Mouse (Mus musculus) intestine, postnatal 0 days (tissue): Measurements from ENCODE around the gene Ctnna2. TPM values are rescaled to one million over a fixed set of nuclear protein-coding genes. Genes with fewer than 3 reads are reported as not detected.

Experiments
- ATAC-seq: fragments of 200-750 bp; cut with Nextera tagmentation; 2 replicates; pipeline ENCODE4 v1.8.0; 2017; ENCODE audit warnings: mild to moderate bottlenecking, moderate TSS enrichment, moderate library complexity
- H3K27ac ChIP-seq: fragments of 300-500 bp; sonication (generic); 2 replicates; pipeline ENCODE4 v1.5.1; 2014; ENCODE audit warnings: mild to moderate bottlenecking, low read depth, low read length, moderate library complexity
- H3K27me3 ChIP-seq: fragments of 300-500 bp; sonication (generic); replicated peaks from 2 replicates; pipeline ENCODE4 v1.6.1; 2014; ENCODE audit warnings: low read length, mixed read lengths; ENCODE audit not compliant: control insufficient read depth, insufficient read depth
- H3K36me3 ChIP-seq: fragments of 300-500 bp; sonication (generic); 2 replicates; pipeline ENCODE4 v1.6.1; 2014; ENCODE audit warnings: mild to moderate bottlenecking, moderate library complexity; ENCODE audit not compliant: control insufficient read depth, insufficient read depth
- H3K4me1 ChIP-seq: fragments of 300-500 bp; sonication (generic); replicated peaks from 2 replicates; pipeline ENCODE4 v1.6.1; 2014; ENCODE audit warnings: antibody characterized with exemption, low read length, mixed read lengths; ENCODE audit not compliant: control insufficient read depth, insufficient read depth
- H3K4me2 ChIP-seq: fragments of 300-500 bp; sonication (generic); replicated peaks from 2 replicates; pipeline ENCODE4 v1.6.1; 2014; ENCODE audit warnings: low read depth, mild to moderate bottlenecking, moderate library complexity
- H3K4me3 ChIP-seq: fragments of 300-500 bp; sonication (generic); 2 replicates; pipeline ENCODE4 v1.5.1; 2014; ENCODE audit warnings: low read depth, low read length
- H3K9ac ChIP-seq: fragments of 300-500 bp; sonication (generic); 2 replicates; pipeline ENCODE4 v1.6.1; 2014; ENCODE audit warnings: mild to moderate bottlenecking, low read depth, low read length
- H3K9me3 ChIP-seq: fragments of 300-500 bp; sonication (generic); 2 replicates; pipeline ENCODE4 v1.6.1; 2016; ENCODE audit warnings: mixed run types; ENCODE audit not compliant: control insufficient read depth
- CTCF ChIP-seq: sonication (generic); IDR thresholded peaks from 2 replicates; pipeline ENCODE4 v1.5.1; 2016; ENCODE audit warnings: low read depth, mild to moderate bottlenecking, control low read depth, antibody characterized with exemption, moderate library complexity
- WGBS: fragments of 180-500 bp; shearing (Covaris S2); extraction: QIAGEN DNeasy Blood & Tissue Kit; methylation state at CpG from one replicate; pipeline ENCODE4 v1.1.7; 2014; 5-methylcytosine and 5-hydroxymethylcytosine counted together
- polyA plus RNA-seq: library from polyadenylated mRNA; unstranded; fragments of >200 nt; fragmentation: Nextera tagmentation; extraction: Ambion mirVana; gene quantifications from 2 replicates; pipeline ENCODE4 v1.2.1, GENCODE M21; 2015

Gene Ctnna2
- polyA plus RNA-seq, 1 experiment from 2014 or later: 2.3 TPM

DNA sequence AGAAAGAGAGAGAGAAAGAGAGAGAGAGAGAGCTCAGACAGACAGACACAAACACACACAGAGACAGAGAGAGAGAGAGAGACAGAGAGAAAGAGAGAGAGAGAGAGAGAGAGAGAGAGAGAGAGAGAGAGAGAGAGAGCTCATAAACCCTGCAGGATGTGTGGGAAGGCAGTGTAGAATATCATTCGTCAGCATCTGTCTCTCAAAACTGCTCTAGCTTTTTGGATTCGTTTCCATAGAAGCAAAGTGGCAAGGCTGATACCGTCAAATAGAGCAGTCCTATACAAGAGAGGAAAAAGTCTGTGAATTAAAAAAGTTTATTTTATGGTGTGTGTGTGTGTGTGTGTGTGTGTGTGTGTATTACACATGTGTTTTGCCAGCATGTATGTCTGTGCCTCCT is 769.6 kb downstream of the Ctnna2 start:
- TF ChIP-seq CTCF: no peak
- Histone ChIP-seq H3K36me3 (no peaks in the 10 kb centered on the region), H3K9ac (no peak overlapping the region), H3K27ac (no peak overlapping the region), H3K9me3 (no peaks in the 10 kb centered on the region), H3K4me2 (no peak overlapping the region), H3K4me1 (no peaks in the 10 kb centered on the region), H3K4me3 (no peak overlapping the region), H3K27me3 (no peaks in the 10 kb centered on the region)
- 71% methylated on average over 3 of the region's 3 CpGs for WGBS
- no peak for ATAC-seq

GRCm38 (mm10) chr6:77209183-77209582 is 770.3 kb downstream of the Ctnna2 start:
- Histone ChIP-seq H3K4me2 (no peak overlapping the region), H3K4me1 (no peaks in the 10 kb centered on the region), H3K4me3 (no peak overlapping the region), H3K9me3 (no peaks in the 10 kb centered on the region), H3K27ac (no peak overlapping the region), H3K36me3 (no peaks in the 10 kb centered on the region), H3K9ac (no peak overlapping the region), H3K27me3 (no peaks in the 10 kb centered on the region)
- no peak for ATAC-seq
- 59% methylated on average over 1 of the region's 1 CpGs for WGBS
- TF ChIP-seq CTCF: no peak

DNA sequence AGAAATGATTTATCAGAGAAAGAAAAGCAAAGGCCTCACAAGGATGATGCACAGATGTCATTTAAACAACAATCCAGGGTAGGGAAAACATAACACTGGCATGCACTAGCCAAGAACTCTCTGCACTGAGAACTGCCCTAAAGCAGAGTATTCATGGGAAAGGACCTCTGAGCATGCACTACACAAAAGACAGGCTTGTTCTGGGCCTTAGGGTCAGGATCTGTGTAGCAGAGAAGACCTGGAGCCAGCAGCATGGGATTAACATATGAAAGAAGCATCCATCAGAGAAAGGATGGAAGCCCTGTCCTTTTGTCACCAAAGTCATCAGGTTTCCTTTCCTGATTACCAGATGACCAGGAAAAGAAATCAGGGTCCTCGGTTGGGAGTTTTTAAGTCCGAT is 780.1 kb downstream of the Ctnna2 start:
- no peak overlapping the region for H3K4me2 ChIP-seq
- H3K27ac ChIP-seq: no peak overlapping the region
- WGBS: 86% methylated on average over 2 of the region's 2 CpGs
- no peak overlapping the region for H3K9ac ChIP-seq
- H3K4me1 ChIP-seq: no peaks in the 10 kb centered on the region
- TF ChIP-seq CTCF: no peak
- no peak overlapping the region for H3K4me3 ChIP-seq
- no peaks in the 10 kb centered on the region for H3K36me3 ChIP-seq
- no peaks in the 10 kb centered on the region for H3K27me3 ChIP-seq
- ATAC-seq: no peak
- no peaks in the 10 kb centered on the region for H3K9me3 ChIP-seq

DNA sequence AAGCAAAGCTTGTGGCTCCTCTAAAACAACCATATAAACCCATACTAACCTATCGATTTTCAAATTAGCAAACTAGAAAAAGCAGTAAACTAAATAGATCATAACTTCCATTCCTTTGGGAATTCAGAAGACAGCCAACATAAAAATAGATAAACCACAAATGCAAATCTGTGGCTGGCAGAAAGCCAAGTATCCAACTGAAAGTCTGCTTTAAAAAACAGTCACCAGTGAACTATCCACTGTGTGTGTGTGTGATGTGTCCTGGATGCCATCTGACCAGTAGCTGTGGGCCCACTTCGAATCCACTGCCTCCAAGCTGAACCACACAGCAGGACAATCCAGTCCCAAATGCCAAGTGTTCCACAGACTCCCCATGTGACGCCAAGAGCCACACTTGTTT is 782.8 kb downstream of the Ctnna2 start:
- Histone ChIP-seq H3K36me3 (no peaks in the 10 kb centered on the region), H3K27me3 (no peaks in the 10 kb centered on the region), H3K4me2 (no peak overlapping the region), H3K4me1 (no peaks in the 10 kb centered on the region), H3K27ac (no peak overlapping the region), H3K9ac (no peak overlapping the region), H3K4me3 (no peak overlapping the region), H3K9me3 (no peaks in the 10 kb centered on the region)
- no peak for ATAC-seq
- WGBS: 80% methylated on average over 3 of the region's 3 CpGs
- TF ChIP-seq CTCF: no peak

- Histone ChIP-seq H3K4me3 (no peak overlapping the region), H3K4me2 (no peak overlapping the region), H3K4me1 (no peaks in the 10 kb centered on the region), H3K27me3 (no peaks in the 10 kb centered on the region), H3K9me3 (no peaks in the 10 kb centered on the region), H3K27ac (no peak overlapping the region), H3K36me3 (no peaks in the 10 kb centered on the region), H3K9ac (no peak overlapping the region)
- no peak for ATAC-seq
- 67% methylated on average over 4 of the region's 4 CpGs for WGBS
- TF ChIP-seq CTCF: no peak
These were observed 787.9 kb downstream of the Ctnna2 start for GRCm38 (mm10) chr6:77191635-77192034.

GRCm38 (mm10) chr6:77188628-77189027 is 790.9 kb downstream of the Ctnna2 start:
- Histone ChIP-seq H3K4me1 (no peaks in the 10 kb centered on the region), H3K27ac (no peak overlapping the region), H3K36me3 (no peaks in the 10 kb centered on the region), H3K9me3 (no peaks in the 10 kb centered on the region), H3K27me3 (no peaks in the 10 kb centered on the region), H3K4me2 (no peak overlapping the region), H3K9ac (no peak overlapping the region), H3K4me3 (no peak overlapping the region)
- TF ChIP-seq CTCF: no peak
- no peak for ATAC-seq
- 90% methylated on average over 2 of the region's 2 CpGs for WGBS

DNA sequence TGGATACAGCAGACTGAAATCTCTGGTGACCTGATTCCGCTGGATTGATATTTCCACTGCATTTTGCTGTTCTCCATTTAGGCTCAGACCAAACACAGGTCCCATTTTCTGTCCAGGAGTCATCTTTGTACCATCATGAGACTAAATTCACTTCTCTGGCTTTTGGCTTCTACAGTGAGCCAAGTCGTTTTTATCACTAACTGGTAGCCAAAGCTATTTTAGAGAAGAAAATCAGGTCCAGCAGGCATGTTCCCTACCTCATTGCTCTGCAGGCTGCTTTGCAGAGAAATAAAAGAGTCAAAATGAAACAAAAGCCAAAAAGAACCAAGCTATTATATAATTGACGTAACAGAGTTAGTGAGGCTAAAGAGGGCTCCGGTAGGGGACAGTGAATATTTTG is 793.7 kb downstream of the Ctnna2 start:
- H3K36me3 ChIP-seq: no peaks in the 10 kb centered on the region
- H3K4me1 ChIP-seq: no peaks in the 10 kb centered on the region
- H3K4me2 ChIP-seq: no peak overlapping the region
- no peaks in the 10 kb centered on the region for H3K27me3 ChIP-seq
- H3K27ac ChIP-seq: no peak overlapping the region
- H3K4me3 ChIP-seq: no peak overlapping the region
- no peak for TF ChIP-seq CTCF
- no peak for ATAC-seq
- 80% methylated on average over 4 of the region's 4 CpGs for WGBS
- H3K9me3 ChIP-seq: no peaks in the 10 kb centered on the region
- no peak overlapping the region for H3K9ac ChIP-seq
